Mouse (Mus musculus): ENCODE measurements around the gene Etfrf1. TPM values are rescaled to one million over a fixed set of nuclear protein-coding genes. Genes with fewer than 3 reads are reported as not detected.

The Etfrf1 gene
- polyA plus RNA-seq, 1 experiment = 1.1 TPM

GRCm38 (mm10) chr6:145210056-145210680 is 766 bp upstream of the Etfrf1 start:
- TF ChIP-seq GATA1 (IDR thresholded peaks at IDR 0.05; ENCODE audit: low read length) = no peak

- TF ChIP-seq GATA1 (IDR thresholded peaks at IDR 0.05; ENCODE audit: low read length) = no peak
Observed at GRCm38 (mm10) chr6:145211376-145212305, 707 bp downstream of the Etfrf1 start.

- TF ChIP-seq GATA1 (IDR thresholded peaks at IDR 0.05; ENCODE audit: low read length) = no peak
Observed at GRCm38 (mm10) chr6:145213916-145214315, 3.0 kb downstream of the Etfrf1 start.

- no peak for TF ChIP-seq GATA1 (IDR thresholded peaks at IDR 0.05; ENCODE audit: low read length)
Observed at GRCm38 (mm10) chr6:145215826-145216225, 4.9 kb downstream of the Etfrf1 start.

GRCm38 (mm10) chr6:145224246-145224645 is 13.3 kb downstream of the Etfrf1 start:
- TF ChIP-seq GATA1 (IDR thresholded peaks at IDR 0.05; ENCODE audit: low read length) = no peak

GRCm38 (mm10) chr6:145226296-145226695 is 15.4 kb downstream of the Etfrf1 start:
- TF ChIP-seq GATA1 (IDR thresholded peaks at IDR 0.05; ENCODE audit: low read length) = no peak

- TF ChIP-seq GATA1 (IDR thresholded peaks at IDR 0.05; ENCODE audit: low read length) = no peak
Observed at GRCm38 (mm10) chr6:145234391-145234790, 23.5 kb downstream of the Etfrf1 start.

GRCm38 (mm10) chr6:145235367-145235766 is 24.4 kb downstream of the Etfrf1 start:
- TF ChIP-seq GATA1 (IDR thresholded peaks at IDR 0.05; ENCODE audit: low read length) = no peak

GRCm38 (mm10) chr6:145237148-145237547 is 26.2 kb downstream of the Etfrf1 start:
- TF ChIP-seq GATA1 (IDR thresholded peaks at IDR 0.05; ENCODE audit: low read length) = no peak

GRCm38 (mm10) chr6:145240285-145240684 is 29.4 kb downstream of the Etfrf1 start:
- TF ChIP-seq GATA1 (IDR thresholded peaks at IDR 0.05; ENCODE audit: low read length) = no peak

- TF ChIP-seq GATA1 (IDR thresholded peaks at IDR 0.05; ENCODE audit: low read length) = no peak
Observed at GRCm38 (mm10) chr6:145242521-145242920, 31.6 kb downstream of the Etfrf1 start.

GRCm38 (mm10) chr6:145246841-145247240 is 35.9 kb downstream of the Etfrf1 start:
- no peak for TF ChIP-seq GATA1 (IDR thresholded peaks at IDR 0.05; ENCODE audit: low read length)

GRCm38 (mm10) chr6:145247886-145248285 is 37.0 kb downstream of the Etfrf1 start:
- no peak for TF ChIP-seq GATA1 (IDR thresholded peaks at IDR 0.05; ENCODE audit: low read length)

GRCm38 (mm10) chr6:145249291-145250184 is 38.6 kb downstream of the Etfrf1 start:
- no peak for TF ChIP-seq GATA1 (IDR thresholded peaks at IDR 0.05; ENCODE audit: low read length)

GRCm38 (mm10) chr6:145250185-145250791 is 39.4 kb downstream of the Etfrf1 start, which contains the start of gene Kras:
Kras (minus strand) TSS chr6:145250239.
- no peak for TF ChIP-seq GATA1 (IDR thresholded peaks at IDR 0.05; ENCODE audit: low read length)

All from G1E-ER4 (cell line).